Mouse (Mus musculus): ENCODE measurements around the gene Schip1.

Schip1 gene

DNA sequence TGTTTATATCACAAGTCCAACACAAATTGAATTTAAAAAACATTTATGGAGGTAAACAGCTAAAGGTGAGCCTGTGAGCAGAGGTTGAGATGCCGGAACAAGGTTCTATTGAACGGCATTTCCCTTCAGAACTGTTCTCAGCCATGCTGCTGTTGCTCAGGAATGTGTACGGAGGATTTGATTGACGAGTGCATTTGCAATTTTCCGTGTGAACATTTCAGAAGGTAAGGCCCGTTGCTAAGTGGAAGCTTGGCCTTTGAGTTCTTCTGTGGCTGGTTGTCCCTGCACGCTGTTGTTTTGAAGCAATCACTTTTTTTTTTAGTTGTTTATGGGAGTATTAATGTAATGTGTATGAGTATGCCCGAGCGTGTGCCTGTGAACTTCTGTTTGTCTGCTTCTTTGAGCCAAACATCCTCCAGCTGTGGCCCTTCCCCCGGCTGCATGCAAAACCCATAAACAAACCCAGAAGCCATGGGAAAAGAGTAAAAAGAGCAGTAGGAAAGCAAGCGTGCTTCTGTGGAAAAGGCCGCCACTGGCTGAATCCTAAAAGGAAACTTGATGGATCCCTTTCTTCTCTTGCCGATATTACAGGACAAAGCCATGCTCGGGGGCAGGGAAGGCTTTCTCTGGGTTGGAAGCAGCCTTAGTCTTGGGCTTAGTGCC lies 518.6 kb downstream of the Schip1 start:
- no peak for DNase-seq (ENCODE audit: low read depth, low spot score)

DNA sequence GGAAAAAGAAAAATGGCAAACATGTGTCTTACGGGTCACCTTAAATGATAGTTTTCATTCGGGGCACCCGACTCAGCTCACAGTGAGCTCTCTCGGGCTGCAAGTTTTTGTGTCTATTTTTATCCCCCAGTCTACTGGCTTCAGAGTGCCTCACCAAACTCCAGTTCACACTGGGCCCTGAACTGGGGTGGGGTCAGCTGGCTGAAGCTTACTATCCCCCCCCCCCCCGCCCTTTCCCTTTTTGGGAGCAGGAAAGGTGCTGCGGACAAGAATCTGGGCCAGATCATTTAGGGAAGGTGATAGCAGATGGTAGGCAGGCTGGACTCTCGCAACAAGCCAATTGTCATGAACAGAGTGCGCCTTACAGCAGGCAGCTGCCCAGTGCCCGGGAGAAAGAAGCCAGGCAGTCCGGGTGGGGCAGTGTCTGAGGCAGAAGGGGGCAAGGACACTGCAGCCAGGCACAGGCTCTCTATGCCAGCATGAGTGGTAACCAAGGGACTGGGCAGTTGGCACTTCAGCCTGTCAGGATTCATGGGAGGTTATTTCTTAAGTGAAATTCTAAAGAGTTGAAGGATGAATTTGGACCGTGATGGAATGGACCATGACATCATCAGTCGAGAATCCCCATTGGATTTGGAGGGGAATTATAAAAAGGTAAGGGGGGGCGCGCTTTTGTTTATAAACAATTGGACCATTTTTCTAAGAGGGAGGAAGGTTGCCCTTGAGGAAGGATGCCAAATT lies 519.3 kb downstream of the Schip1 start:
- no peak for DNase-seq (ENCODE audit: low read depth, low spot score)

DNA sequence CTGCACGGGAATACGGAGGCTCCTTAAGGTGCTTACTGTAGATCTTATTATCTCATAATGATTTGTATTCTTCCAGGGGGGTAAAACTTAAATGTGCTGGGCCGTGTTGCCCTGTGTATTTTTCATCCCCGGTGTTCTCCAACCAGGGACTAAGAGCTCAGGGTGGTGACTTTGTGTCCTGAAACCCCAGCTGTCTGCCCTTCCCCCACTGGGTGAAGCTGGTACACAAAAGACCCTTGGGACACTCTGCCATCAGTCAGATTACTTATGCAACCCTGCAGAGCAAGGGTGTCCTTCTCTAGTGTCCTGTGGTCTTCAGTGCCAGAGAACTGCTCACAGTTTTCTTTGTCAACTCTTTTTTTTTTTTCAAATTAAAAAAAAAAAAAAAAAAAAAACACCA lies 520.6 kb downstream of the Schip1 start:
- no peak for DNase-seq (ENCODE audit: low read depth, low spot score)

DNA sequence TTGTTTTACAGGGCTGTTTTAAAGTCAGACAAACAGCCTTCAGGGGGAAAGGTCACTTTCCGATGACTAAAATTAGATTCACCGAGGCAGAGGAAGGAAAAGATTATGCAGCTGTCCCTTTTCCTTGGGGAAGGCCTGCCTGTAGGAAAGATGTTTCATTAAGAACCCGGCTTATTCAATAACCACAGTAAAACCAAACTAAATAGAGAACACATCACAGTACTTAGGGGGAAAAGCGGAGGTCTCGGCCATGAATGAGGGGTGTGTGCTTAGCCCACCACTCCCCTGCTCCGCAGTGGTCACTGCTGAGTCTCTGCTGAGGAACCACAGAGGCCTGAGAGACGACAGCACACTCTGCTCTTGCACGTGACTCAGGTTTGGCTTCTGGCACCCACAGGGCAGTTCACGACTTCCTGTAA lies 522.1 kb downstream of the Schip1 start:
- DNase-seq (ENCODE audit: low read depth, low spot score), result no peak

DNA sequence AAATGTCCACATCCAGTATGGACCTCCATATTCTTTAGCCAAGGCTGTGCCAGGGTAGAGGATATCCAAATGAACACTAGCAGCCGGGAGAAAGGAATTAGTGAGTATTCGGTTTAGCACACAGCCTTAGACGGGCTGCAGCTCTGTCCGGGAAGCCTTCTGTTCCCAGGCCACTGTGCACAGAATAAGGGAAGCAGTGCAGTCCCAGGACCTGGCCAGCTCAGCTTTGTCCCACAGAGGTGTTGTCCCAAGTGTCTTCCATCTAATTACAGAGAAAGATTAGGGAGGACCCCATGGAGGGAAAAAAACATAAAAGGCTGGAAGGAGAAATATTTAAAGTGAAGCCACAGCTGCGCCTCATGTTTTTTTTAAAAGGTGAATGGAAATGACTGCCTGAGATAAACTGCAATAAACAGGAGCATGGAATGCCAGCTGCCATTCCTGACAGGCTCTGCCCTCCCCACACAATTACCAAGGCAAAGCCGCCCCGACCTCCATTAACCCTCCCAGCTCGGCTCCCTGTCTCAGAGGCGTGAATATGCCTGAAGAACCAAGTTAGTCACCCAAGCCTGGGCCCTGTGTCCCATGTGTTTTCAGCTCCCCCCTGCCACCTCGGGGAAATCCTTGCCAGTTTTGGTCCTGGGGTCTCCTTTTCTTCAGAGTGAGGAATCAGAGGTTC lies 523.1 kb downstream of the Schip1 start:
- DNase-seq (ENCODE audit: low read depth, low spot score), result no peak

DNA sequence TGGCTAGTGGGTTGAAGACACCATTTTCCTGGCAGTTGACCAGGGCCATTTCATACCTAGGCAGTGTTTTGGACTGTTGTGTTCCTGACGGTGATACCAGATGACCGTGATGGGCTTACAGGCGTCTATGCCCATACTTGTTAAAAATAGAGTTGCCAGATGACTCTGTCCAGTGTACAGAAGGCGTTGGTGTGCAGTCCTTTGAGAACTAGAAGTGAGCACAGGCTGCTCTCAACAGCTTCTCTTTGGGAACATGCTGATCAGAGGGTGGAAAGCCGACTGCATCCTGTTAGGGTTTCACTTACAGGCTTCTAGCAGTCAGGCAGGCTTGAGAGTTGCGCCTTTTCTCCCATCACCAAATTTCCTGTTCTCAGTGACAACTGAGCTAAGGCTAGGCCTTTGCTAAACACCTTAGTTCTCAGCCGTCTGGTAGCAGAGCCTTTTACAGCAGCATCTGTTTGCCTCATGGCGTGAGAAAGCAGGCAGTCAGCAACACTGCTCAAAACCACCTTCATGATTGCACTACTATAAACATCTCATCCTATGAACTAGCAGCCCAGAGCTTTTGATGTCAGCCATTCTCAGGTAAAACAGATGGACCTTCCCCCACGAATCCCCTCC lies 524.7 kb downstream of the Schip1 start:
- DNase-seq (ENCODE audit: low read depth, low spot score), result no peak

DNA sequence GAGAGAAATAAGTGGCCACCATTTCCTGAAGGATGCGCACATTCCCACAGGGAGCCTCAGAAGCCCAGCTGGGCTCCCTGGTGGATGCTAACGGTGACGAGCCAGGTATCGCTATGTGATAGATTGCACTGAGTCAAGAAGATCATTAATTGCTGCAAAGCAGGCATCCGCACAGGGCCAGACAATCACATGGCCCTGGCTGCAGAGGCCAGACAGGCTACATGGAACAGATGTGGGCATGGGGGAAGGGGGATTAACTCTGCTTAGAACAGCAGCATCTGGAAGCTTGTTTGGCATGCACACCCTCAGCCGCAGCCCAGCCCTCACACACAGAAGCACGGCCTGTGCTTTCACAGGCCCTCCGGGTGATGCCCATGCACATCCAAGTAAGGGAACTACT lies 525.8 kb downstream of the Schip1 start:
- no peak for DNase-seq (ENCODE audit: low read depth, low spot score)

DNA sequence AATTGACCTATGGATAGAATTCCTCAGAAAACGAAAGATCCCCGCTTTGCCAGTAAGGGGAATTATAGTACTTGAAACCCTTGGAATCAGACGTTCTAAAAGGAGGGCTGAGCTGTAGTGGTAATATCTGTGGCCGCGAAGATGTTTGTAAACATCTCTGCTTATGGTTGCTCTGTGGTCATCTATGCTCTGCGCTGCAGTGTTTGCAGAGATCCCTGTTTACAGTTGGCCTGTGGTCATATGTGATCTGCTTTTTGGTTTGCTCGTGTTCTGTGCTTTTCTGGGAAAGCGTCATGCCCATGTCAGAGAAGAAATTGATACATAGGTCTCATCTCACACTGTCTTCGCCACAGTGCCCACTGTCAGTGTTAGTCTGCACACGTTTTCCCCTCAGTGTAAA lies 528.0 kb downstream of the Schip1 start:
- DNase-seq (ENCODE audit: low read depth, low spot score), result no peak

DNA sequence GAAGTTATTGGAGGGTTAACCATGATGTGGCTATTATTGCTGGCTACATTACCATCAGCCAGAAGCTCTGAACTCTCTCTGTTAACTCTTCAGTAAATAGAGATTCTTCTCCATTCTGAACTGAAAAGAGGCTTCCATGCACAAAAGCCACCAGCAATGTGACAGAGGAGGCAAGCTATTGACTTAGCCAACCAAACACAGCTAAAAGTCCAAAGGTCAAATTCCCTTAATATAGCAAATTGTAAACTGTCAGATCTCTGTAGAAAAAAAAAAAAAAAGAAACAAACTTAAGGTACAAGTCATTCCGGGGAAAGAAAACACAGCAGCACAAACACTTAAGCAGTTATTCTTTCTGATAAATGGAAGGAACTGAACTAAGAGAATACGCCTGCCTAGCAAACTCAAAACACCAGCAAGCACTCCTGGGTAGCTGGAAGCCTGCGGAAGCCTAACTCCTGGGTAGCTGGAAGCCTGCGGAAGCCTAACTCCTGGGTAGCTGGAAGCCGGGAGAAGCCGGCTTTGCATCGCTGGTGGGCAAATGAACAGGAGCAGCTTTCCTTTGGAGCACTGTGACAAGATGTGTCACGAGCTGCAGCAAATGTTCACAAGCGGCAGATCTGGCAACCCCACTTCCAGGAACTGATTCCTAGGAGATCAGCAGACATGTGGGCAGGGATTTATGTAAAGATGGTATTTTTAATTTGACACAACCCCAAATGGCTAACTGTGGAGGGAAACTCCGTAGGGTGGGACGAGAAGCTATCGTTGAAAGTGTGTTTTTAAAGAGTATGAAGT lies 528.7 kb downstream of the Schip1 start:
- no peak for DNase-seq (ENCODE audit: low read depth, low spot score)

DNA sequence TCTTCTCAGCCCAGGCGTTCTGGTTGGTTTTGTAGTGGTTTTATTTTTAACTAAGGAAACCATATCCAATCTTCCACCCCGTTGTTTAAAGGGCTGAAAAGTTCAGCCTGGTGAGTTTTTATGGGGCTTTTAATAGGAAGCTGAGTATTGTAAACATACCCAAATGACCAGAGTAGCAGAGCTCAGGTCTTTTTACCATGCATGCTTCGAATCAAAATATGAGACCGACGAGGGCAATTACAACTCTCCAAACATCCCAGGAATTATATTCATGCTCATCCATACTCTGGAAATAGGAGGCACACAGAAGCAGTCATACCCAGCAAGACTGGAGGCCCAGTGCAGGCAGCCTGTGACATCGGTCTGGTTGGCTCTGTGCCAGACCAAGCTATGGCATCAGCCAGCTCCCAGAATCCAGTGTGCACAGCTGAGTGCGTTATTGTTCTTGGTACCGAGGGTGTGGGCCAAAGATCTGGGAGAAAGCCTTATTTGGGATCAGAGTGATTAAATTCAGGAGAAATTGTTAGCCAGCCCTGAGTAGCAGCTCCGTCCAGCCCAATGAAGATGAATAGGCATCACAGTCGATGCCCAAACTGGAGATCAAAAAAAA lies 530.8 kb downstream of the Schip1 start:
- DNase-seq (ENCODE audit: low read depth, low spot score), result no peak

DNA sequence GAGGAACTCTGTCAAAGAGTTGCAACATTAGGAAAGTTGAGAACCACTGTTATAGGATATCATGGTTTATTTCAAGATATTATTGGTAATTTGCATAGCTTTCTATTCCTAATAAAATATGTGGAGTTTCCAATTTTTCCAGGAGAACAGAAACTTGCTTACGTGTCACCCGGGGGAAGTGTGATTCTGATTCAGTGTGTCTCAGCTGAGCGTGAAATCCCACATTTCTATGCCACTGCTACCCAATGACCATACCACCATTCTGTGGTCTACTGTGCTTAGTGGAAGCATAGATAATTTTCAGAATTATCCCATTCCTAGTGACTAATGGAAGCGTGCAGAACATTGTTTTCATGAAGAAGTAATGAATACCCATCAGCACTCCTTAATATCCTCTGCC lies 532.3 kb downstream of the Schip1 start:
- DNase-seq (ENCODE audit: low read depth, low spot score), result no peak

DNA sequence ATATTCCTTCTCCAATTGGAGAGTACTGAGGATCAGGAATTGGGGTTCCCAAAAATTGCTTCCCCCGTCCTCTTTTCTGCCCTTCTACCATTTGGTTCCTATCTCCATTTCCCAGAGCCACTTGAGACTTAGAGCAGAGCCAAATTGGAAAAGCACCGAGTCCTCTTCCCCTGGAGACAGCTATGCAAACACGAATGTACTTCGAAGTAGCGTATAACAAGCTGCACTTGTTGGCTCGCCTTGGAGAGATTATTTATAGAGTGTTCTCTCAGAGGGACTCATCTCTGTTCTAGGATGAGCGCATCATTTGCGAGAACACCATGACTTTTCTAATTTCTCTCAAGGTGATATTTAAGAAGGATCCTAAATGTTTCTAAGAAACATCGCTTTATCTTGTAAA lies 538.3 kb downstream of the Schip1 start:
- no peak for DNase-seq (ENCODE audit: low read depth, low spot score)

DNA sequence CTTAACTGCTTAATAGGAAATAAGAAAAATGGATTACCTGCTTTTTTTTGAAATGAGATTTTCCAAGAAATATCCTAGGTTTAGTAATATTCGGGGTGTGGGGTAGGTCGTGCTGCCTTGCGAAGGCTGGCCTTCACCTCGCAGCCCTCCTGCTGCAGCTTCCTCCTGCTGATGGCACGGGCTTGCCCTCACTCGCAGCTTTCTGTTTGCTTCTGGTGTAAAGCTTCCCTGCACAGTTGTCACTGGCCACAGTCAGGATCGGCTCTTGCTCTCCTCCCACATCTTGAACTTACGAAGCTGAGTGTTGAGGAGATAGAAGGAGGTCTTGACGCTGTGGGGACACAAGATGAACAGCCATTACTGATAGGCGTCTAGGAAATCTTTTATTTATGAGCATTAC lies 539.9 kb downstream of the Schip1 start:
- DNase-seq (ENCODE audit: low read depth, low spot score), result no peak

DNA sequence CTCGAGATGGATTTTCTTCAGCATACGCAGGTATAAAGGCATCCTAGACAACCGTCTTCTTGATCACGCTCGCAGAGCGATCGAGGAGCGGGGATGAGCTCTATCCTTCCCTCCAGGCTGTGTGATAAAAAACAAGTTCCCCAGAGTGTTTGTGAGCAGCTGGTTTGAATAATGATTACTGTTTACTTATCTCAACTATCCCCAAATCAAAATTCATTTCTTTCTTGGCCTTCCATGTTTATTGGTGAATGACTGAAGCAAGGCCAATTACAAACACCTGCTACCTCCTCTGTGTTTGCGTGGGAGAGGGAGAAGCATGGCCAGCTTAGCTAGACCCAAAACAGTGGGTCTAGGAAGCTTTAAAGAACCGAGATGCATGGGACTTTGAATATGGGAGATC lies 540.4 kb downstream of the Schip1 start:
- DNase-seq (ENCODE audit: low read depth, low spot score), result no peak

DNA sequence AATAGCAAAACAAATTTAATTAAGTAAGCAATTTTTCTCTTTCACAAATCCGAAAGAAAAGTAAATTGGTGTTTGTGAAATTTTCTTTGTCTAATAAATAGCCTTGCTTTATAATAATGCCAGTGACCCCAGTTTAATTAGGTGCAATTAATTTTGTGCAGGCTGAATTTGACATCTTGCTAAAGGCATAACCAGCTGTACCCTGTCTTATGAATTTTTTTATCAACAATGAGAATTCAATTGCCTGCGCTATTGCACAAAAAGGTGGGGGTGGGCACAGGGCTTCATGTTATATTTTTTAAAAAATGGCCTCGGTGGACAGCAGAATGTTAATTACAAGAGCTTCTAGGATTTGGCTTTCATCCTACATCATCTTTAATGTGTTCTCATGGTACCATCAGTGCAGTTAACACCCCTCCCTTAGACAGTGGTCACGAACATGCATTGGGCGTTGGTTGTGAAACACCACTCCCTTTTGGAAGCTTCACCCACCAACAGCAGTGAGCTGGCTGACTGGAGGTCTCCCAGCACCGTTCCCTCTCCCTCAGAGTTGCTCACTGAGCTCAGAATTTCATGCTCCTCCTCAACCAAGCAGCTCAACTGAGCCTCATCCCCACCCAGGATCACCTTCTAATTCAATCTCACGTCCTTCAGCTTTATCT lies 541.5 kb downstream of the Schip1 start:
- no peak for DNase-seq (ENCODE audit: low read depth, low spot score)

DNA sequence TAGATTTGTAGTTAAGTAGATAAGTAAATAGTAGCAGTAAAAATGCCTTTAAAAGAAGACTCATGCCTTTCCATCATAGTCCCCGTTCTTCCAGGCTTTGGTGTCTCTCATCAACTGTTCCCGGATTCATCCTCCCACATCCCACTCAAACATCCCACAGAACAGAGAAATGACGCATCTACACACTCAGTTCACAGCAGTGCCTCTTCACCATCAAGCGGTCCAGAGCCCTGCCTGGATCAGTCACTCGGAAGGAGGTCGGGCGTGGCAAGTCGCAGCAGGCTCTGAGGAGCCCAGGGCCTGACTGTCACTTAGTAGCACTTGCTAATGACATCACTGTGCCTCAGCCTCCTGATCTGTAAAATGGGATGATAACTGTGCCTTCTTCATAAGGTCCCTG lies 542.1 kb downstream of the Schip1 start:
- DNase-seq (ENCODE audit: low read depth, low spot score), result no peak

DNA sequence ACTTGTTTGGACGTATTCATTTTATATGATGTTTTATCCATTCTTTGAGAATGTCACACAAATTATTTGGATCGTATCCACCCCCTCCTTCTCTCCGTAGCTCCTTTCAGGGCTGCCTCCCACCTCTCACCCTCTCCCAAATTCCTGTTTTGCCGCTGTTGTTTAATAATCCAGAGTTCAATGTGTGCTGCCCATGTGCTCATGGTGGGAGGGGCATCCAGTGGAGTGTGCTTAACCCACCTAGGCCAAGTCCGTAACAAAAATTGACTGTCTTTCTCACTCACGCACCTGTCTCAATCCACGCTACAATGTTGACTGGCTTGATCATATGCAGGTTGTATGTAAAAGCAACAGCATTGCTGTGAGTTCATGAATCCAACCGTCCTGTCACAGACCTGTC lies 542.7 kb downstream of the Schip1 start:
- no peak for DNase-seq (ENCODE audit: low read depth, low spot score)

DNA sequence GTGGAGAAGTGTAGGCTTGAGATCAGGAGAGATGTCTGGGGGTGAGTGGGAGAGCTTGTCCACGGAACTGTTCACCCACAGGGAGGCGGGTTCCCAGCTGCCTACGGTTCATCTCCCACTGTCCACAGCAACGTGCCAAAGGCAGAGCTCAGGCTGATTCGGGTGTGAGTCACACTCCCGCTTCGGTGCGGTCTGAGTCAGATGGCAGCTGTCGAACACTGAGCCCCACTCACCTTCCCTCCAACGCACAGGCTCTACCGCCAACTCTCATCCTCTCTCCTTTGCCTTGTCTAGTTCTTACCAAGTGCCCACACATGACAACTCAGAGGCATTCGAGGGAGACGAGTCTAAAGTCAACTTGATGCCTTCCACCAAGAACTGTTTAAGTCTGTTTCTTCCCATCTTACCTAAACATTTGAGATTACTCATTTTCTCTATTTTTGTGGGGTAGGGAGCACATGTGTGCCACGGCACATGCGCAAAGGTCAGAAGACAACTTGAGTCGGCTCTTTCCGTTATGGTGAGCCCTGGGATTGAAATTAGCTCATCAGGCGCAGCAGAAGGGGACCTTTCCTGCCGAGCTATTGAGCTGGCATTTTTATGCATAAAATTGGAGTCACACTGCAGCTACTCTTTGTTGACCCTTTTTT lies 544.4 kb downstream of the Schip1 start:
- no peak for DNase-seq (ENCODE audit: low read depth, low spot score)

DNA sequence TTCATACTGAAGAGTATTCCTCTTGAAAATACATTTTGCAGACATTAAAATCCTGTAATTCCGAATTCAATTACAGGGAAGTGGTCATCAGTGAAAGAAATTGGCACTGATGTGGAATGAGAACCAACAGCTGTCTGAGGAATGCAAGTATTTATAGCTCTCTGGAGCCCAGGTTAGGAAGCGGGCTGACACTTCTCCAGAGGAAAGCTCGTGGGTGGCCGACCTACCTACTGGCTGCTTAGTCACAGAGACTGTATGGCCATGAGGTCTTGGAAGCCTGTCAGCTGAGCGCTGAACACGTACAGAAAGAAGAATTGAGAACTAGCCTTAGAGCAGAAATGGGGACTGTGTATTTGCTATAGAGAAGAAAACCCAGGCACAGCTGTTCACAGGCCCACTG lies 545.4 kb downstream of the Schip1 start:
- DNase-seq (ENCODE audit: low read depth, low spot score), result no peak

DNA sequence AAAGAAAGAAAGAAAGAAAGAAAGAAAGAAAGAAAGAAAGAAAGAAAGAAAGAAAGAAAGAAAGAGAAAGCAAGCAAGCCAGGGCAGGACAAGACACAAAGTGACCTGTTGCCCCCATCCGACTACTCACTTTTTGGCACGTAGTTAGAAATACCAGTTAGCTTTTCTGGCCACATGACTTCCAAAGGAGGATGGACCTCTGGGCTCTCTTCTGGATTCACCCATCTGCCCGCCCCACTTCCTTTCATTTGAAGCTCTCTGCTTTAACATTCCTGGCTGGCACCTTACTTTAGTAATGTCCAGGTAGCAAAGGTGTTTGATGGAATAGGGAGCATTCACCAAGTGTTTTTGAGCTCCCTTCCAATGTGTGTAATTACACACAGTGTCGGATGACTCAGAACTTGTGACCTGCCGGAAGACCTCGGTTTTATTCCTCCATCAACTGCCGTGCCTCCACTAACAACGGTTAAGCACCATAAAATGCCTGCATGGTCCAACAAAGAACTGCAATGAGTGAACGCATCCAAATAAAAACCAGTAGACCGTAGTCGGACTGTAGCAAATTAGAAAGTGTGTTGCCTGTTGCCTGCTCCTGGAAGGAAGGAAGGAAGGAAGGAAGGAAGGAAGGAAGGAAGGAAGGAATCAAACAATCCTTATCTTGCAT lies 546.1 kb downstream of the Schip1 start:
- no peak for DNase-seq (ENCODE audit: low read depth, low spot score)
